In genomic region chr1:151899964-151900363, GRCm38 (mm10) we compare ENCODE assay signal across 21 mouse cellular contexts.
DNase-seq lines count a peak whose midpoint lies in the region; ATAC-seq lines count a peak whose summit lies in the region.
"Had no signal": no experiment of that assay in that cellular context is flagged by ENCODE, and none has a peak within 500 bp of the region (broad histone marks: within the 10 kb centered on the region; RNA-seq: fewer than 3 reads in every experiment).

No protein-coding gene starts in this region.

- no peak overlapping the region for H3K4me2 ChIP-seq in heart, embryonic 12.5 days
- no peak overlapping the region for H3K4me2 ChIP-seq in midbrain, embryonic 15.5 days
- no peak overlapping the region for H3K4me2 ChIP-seq in kidney, embryonic 15.5 days
- H3K4me2 ChIP-seq: embryonic facial prominence, embryonic 12.5 days had no signal

- no peak overlapping the region for H3K4me3 ChIP-seq in heart, embryonic 12.5 days
- no peak overlapping the region for H3K4me3 ChIP-seq in midbrain, embryonic 10.5 days
- no peak overlapping the region for H3K4me3 ChIP-seq in midbrain, embryonic 15.5 days
- no peak overlapping the region for H3K4me3 ChIP-seq in kidney, embryonic 15.5 days (replicated peaks)
- H3K4me3 ChIP-seq: embryonic facial prominence, embryonic 12.5 days; forebrain, embryonic 12.5 days had no signal

- 33% methylated on average over 7 of the region's 7 CpGs for WGBS in heart, embryonic 12.5 days
- WGBS in midbrain, embryonic 10.5 days: 85% methylated on average over 7 of the region's 7 CpGs
- WGBS in midbrain, embryonic 15.5 days: 88% methylated on average over 7 of the region's 7 CpGs
- 77% methylated on average over 7 of the region's 7 CpGs for WGBS in kidney, embryonic 15.5 days

- H3K9ac ChIP-seq in heart, embryonic 12.5 days: no peak overlapping the region
- no peak overlapping the region for H3K9ac ChIP-seq in midbrain, embryonic 15.5 days
- no peak overlapping the region for H3K9ac ChIP-seq in kidney, embryonic 15.5 days
- H3K9ac ChIP-seq: embryonic facial prominence, embryonic 12.5 days; forebrain, embryonic 12.5 days had no signal

- no peaks in the 10 kb centered on the region for H3K9me3 ChIP-seq in heart, embryonic 12.5 days (replicated peaks)
- H3K9me3 ChIP-seq in midbrain, embryonic 10.5 days (replicated peaks): no peaks in the 10 kb centered on the region
- H3K9me3 ChIP-seq in midbrain, embryonic 15.5 days: no peaks in the 10 kb centered on the region
- H3K9me3 ChIP-seq in kidney, embryonic 15.5 days (replicated peaks): no peaks in the 10 kb centered on the region
- H3K9me3 ChIP-seq: embryonic facial prominence, embryonic 12.5 days; forebrain, embryonic 12.5 days had no signal

- H3K27ac ChIP-seq in heart, embryonic 12.5 days (ENCODE audit: poor library complexity, severe bottlenecking): no peak overlapping the region
- H3K27ac ChIP-seq in midbrain, embryonic 10.5 days (replicated peaks): peak overlapping the region; percentile 14; the same call in 1 of the 2 replicates
- H3K27ac ChIP-seq in midbrain, embryonic 15.5 days: no peak overlapping the region
- no peak overlapping the region for H3K27ac ChIP-seq in kidney, embryonic 15.5 days
- H3K27ac ChIP-seq: embryonic facial prominence, embryonic 12.5 days; macrophage had no signal

- intact Hi-C loops in heart, postnatal 25 days (cut with DNase I): no loop called here

- DNase-seq in heart, postnatal 25 days (ENCODE audit: low spot score): no peak
- no peak for DNase-seq in midbrain, embryonic 10.5 days (ENCODE audit: low spot score)
- DNase-seq in ZHBTc4 (ENCODE audit: low read depth, low spot score): peak; percentile 71
- DNase-seq: adrenal gland, postnatal 10 days; B cell, adult 2 months; cerebellum, adult 18-20 months; cerebellum, postnatal 14 days; gastrocnemius, postnatal 10 days; kidney, adult 2 months; kidney, postnatal 10 days; midbrain, embryonic 14.5 days; right cerebral cortex, postnatal 14 days had no signal

- no peaks in the 10 kb centered on the region for H3K27me3 ChIP-seq in heart, embryonic 12.5 days (replicated peaks)
- no peaks in the 10 kb centered on the region for H3K27me3 ChIP-seq in midbrain, embryonic 10.5 days (ENCODE audit: low read depth, poor library complexity, severe bottlenecking)
- no peaks in the 10 kb centered on the region for H3K27me3 ChIP-seq in midbrain, embryonic 15.5 days (replicated peaks)
- no peaks in the 10 kb centered on the region for H3K27me3 ChIP-seq in kidney, embryonic 15.5 days
- H3K27me3 ChIP-seq: CH12.LX; embryonic facial prominence, embryonic 12.5 days had no signal

- peaks cover 25% of the 10 kb centered on the region for H3K4me1 ChIP-seq in heart, embryonic 12.5 days (replicated peaks)
- H3K4me1 ChIP-seq in midbrain, embryonic 10.5 days: peaks cover 17% of the 10 kb centered on the region
- H3K4me1 ChIP-seq in midbrain, embryonic 15.5 days: peaks cover 15% of the 10 kb centered on the region
- H3K4me1 ChIP-seq in kidney, embryonic 15.5 days: peaks cover 18% of the 10 kb centered on the region; the same call in 1 of the 2 replicates

- H3K36me3 ChIP-seq in heart, embryonic 12.5 days: no peaks in the 10 kb centered on the region
- no peaks in the 10 kb centered on the region for H3K36me3 ChIP-seq in midbrain, embryonic 10.5 days
- H3K36me3 ChIP-seq in midbrain, embryonic 15.5 days (replicated peaks): no peaks in the 10 kb centered on the region
- no peaks in the 10 kb centered on the region for H3K36me3 ChIP-seq in kidney, embryonic 15.5 days
- H3K36me3 ChIP-seq: embryonic facial prominence, embryonic 12.5 days; forebrain, embryonic 12.5 days had no signal

- ATAC-seq in heart, embryonic 12.5 days (ENCODE audit: insufficient number of reproducible peaks, low FRiP score): peak; percentile 61; the same call in 1 of the 2 replicates
- no peak for ATAC-seq in midbrain, embryonic 15.5 days (replicated peaks)
- ATAC-seq in megakaryocyte-erythroid progenitor cell, adult 5-6 weeks (replicated peaks; ENCODE audit: low FRiP score, low TSS enrichment, poor library complexity, severe bottlenecking): 0 out of 2 replicates have a peak, but pooled peaks have one; percentile 30
- ATAC-seq in kidney, embryonic 15.5 days (replicated peaks; ENCODE audit: low FRiP score): no peak
- ATAC-seq: inflammation-experienced regulatory T-cells, adult 6 months had no signal

Comparison
In these comparisons a context has a peak if more than half of its experiments do, and no peak if none do; other contexts are left out.
1. ATAC-seq: peak in heart, embryonic 12.5 days (single experiment) and megakaryocyte-erythroid progenitor cell, adult 5-6 weeks (single experiment); none in midbrain, embryonic 15.5 days (single experiment) and kidney, embryonic 15.5 days (single experiment).